Mouse (Mus musculus) kidney, adult 2 months (tissue): ENCODE measurements around the gene Gm29427.

Source experiments
- CTCF ChIP-seq: fragments of 200-500 bp; conservative IDR thresholded peaks from 2 replicates; pipeline ENCODE4 v1.5.1; 2011; ENCODE audit warnings: low read depth, mild to moderate bottlenecking, control low read depth, low read length, moderate library complexity, mixed read lengths; ENCODE audit not compliant: insufficient read depth, insufficient read length
- POLR2A ChIP-seq: fragments of 200-500 bp; IDR thresholded peaks from one replicate; pipeline ENCODE4 v1.6.1; 2011; ENCODE audit warnings: low read depth, low read length, control low read depth

DNA sequence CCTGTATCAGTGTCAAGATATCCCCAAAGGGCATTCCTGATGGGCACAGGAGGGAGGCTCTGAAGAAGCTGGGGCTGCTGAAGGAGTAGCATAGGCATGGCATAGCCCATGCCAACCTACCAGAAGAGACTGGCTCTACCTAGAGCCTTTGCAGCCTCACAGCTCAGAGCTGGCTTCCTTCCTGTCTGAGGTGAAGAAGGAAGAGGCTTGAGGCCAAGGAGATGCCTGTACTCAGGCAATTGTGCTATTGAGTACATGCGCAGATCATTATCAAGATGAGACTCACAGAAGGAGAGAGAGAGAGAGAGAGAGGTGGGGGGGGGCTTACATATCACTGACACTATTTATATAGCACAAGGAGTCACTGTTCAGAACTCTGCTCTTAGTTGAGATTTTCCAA is 28.2 kb upstream of the Gm29427 start:
- TF ChIP-seq POLR2A: no peak
- no peak for TF ChIP-seq CTCF
